Mouse (Mus musculus) MEL (cell line): ENCODE data around the gene Lhfpl3. TPM values are rescaled to one million over a fixed set of nuclear protein-coding genes. Genes with fewer than 3 reads are reported as not detected.

Experiments used
- DNase-seq: peaks from one replicate; pipeline ENCODE4 v3.0.0; 2011; ENCODE audit warnings: low read depth, low spot score
- H3K27ac ChIP-seq: 2 replicates; pipeline ENCODE4 v1.5.1; 2012; ENCODE audit warnings: low read depth, mild to moderate bottlenecking, control low read depth, low read length, moderate library complexity; ENCODE audit not compliant: control insufficient read depth
- H3K27me3 ChIP-seq, 2 experiments: fragments of 150-350 bp in 1 of 2; sonication (generic) in 1 of 2; 2 replicates each; pipeline ENCODE4 v1.6.1; 2012; ENCODE audit warnings: low read length in 2 of 2, mild to moderate bottlenecking in 2 of 2, improper control_type of control experiment in 1 of 2, moderate library complexity in 1 of 2; ENCODE audit not compliant: insufficient read depth in 2 of 2, control insufficient read depth in 1 of 2
- H3K36me3 ChIP-seq, 2 experiments: 2 replicates each; pipeline ENCODE4 v1.6.1; 2012 to 2014; ENCODE audit warnings: low read length in 2 of 2, improper control_type of control experiment in 1 of 2, inconsistent platforms in 1 of 2, mild to moderate bottlenecking in 1 of 2; ENCODE audit not compliant: insufficient read depth in 2 of 2, control insufficient read depth in 1 of 2
- H3K4me1 ChIP-seq, 2 experiments: fragments of 150-350 bp in 1 of 2; sonication (generic) in 1 of 2; 2 replicates each; pipeline ENCODE4 v1.6.1; 2012; ENCODE audit warnings: low read length in 2 of 2, improper control_type of control experiment in 1 of 2, mild to moderate bottlenecking in 1 of 2; ENCODE audit not compliant: insufficient read depth in 2 of 2, control insufficient read depth in 1 of 2
- H3K4me3 ChIP-seq, 2 experiments: fragments of 150-350 bp in 1 of 2; sonication (generic) in 1 of 2; 2 replicates each; pipeline ENCODE4 v1.5.1; 2012; ENCODE audit warnings: low read depth in 2 of 2, low read length in 2 of 2, mild to moderate bottlenecking in 2 of 2, moderate library complexity in 2 of 2, control low read depth in 1 of 2, improper control_type of control experiment in 1 of 2; ENCODE audit not compliant: control insufficient read depth in 1 of 2, insufficient read depth in 1 of 2
- H3K79me2 ChIP-seq: 2 replicates; pipeline ENCODE4 v1.6.1; 2012; ENCODE audit warnings: mild to moderate bottlenecking, low read length, moderate library complexity; ENCODE audit not compliant: control insufficient read depth, poor library complexity, insufficient read depth
- H3K9ac ChIP-seq: 2 replicates; pipeline ENCODE4 v1.6.1; 2012; ENCODE audit warnings: low read depth, mild to moderate bottlenecking, control low read depth, low read length, moderate library complexity; ENCODE audit not compliant: control insufficient read depth, poor library complexity, severe bottlenecking
- H3K9me3 ChIP-seq: fragments of 150-350 bp; sonication (generic); replicated peaks from 2 replicates; pipeline ENCODE4 v1.6.1; 2012; ENCODE audit warnings: mild to moderate bottlenecking, low read length, improper control_type of control experiment, moderate library complexity; ENCODE audit not compliant: insufficient read depth
- BHLHE40 ChIP-seq: IDR thresholded peaks from 2 replicates; pipeline ENCODE4 v1.6.1; 2012; ENCODE audit warnings: low read depth, mild to moderate bottlenecking, inconsistent platforms, low read length, improper control_type of control experiment, borderline replicate concordance
- CHD1 ChIP-seq: IDR thresholded peaks from 2 replicates; pipeline ENCODE4 v1.6.1; 2012; ENCODE audit warnings: low read depth, mild to moderate bottlenecking, inconsistent platforms, low read length, improper control_type of control experiment
- CTCF ChIP-seq, 3 experiments: IDR thresholded peaks in 2 of 3; conservative IDR thresholded peaks in 1 of 3; 2 replicates each; pipeline ENCODE4 v1.5.1; 2011 to 2012; ENCODE audit warnings: low read length in 3 of 3, low read depth in 2 of 3, mild to moderate bottlenecking in 2 of 3, improper control_type of control experiment in 1 of 3, inconsistent platforms in 1 of 3, mixed read lengths in 1 of 3, moderate library complexity in 1 of 3; ENCODE audit not compliant: control insufficient read depth in 1 of 3, insufficient read depth in 1 of 3, poor library complexity in 1 of 3, severe bottlenecking in 1 of 3
- ELF1 ChIP-seq: IDR thresholded peaks from 2 replicates; pipeline ENCODE4 v1.6.1; 2014; ENCODE audit warnings: low read depth, mild to moderate bottlenecking, inconsistent platforms, low read length, improper control_type of control experiment, moderate library complexity
- ETS1 ChIP-seq: IDR thresholded peaks from 2 replicates; pipeline ENCODE4 v1.6.1; 2012; ENCODE audit warnings: low read depth, mild to moderate bottlenecking, inconsistent platforms, low read length, improper control_type of control experiment, moderate library complexity
- GATA1 ChIP-seq: IDR thresholded peaks from 2 replicates; pipeline ENCODE4 v1.6.1; 2011; ENCODE audit warnings: low read depth, low read length, improper control_type of control experiment
- JUND ChIP-seq: IDR thresholded peaks from 2 replicates; pipeline ENCODE4 v1.6.1; 2011; ENCODE audit warnings: low read depth, mild to moderate bottlenecking, improper control_type of control experiment, low read length
- KAT2A ChIP-seq: conservative IDR thresholded peaks from 2 replicates; pipeline ENCODE4 v1.6.1; 2012; ENCODE audit warnings: low read depth, low read length, improper control_type of control experiment, inconsistent platforms
- MAX ChIP-seq: IDR thresholded peaks from 2 replicates; pipeline ENCODE4 v1.6.1; 2011; ENCODE audit warnings: low read length, improper control_type of control experiment
- MAZ ChIP-seq: IDR thresholded peaks from 2 replicates; pipeline ENCODE4 v1.6.1; 2012; ENCODE audit warnings: low read depth, mild to moderate bottlenecking, inconsistent platforms, low read length, improper control_type of control experiment
- POLR2AphosphoS5 ChIP-seq: IDR thresholded peaks from 2 replicates; pipeline ENCODE4 v1.6.1; 2012; ENCODE audit warnings: low read depth, borderline replicate concordance, mild to moderate bottlenecking, inconsistent platforms, low read length, moderate library complexity, mixed read lengths
- SMC3 ChIP-seq: IDR thresholded peaks from 2 replicates; pipeline ENCODE4 v1.6.1; 2011; ENCODE audit warnings: low read depth, low read length, improper control_type of control experiment
- TBP ChIP-seq: IDR thresholded peaks from 2 replicates; pipeline ENCODE4 v1.8.0; 2011; ENCODE audit warnings: low read depth, low read length, improper control_type of control experiment
- TCF12 ChIP-seq: IDR thresholded peaks from 2 replicates; pipeline ENCODE4 v1.6.1; 2014; ENCODE audit warnings: low read depth, mild to moderate bottlenecking, inconsistent platforms, low read length, improper control_type of control experiment, moderate library complexity
- ZC3H11A ChIP-seq: IDR thresholded peaks from 2 replicates; pipeline ENCODE4 v1.6.1; 2012; ENCODE audit warnings: low read depth, mild to moderate bottlenecking, inconsistent platforms, low read length, improper control_type of control experiment
- ZMIZ1 ChIP-seq: IDR thresholded peaks from 2 replicates; pipeline ENCODE4 v1.6.1; 2012; ENCODE audit warnings: low read depth, mild to moderate bottlenecking, inconsistent platforms, low read length, improper control_type of control experiment, moderate library complexity
- polyA plus RNA-seq, 2 experiments: library from polyadenylated mRNA; stranded (reverse) in 1 of 2; unstranded in 1 of 2; fragments of >175 nt in 1 of 2; fragments of >200 nt in 1 of 2; gene quantifications; 2 replicates each; pipeline versions ENCODE4 v1.2.1 to v1.2.4; 2012; ENCODE audit warnings: low replicate concordance in 2 of 2, low read depth in 1 of 2; ENCODE audit not compliant: insufficient read length in 2 of 2, insufficient read depth in 1 of 2, missing spikeins in 1 of 2
- total RNA-seq: library from RNA; depleted of rRNA; stranded (reverse); fragments of 300-350 nt; gene quantifications from 2 replicates; pipeline ENCODE4 v1.2.3, GENCODE M21; 2012

Gene Lhfpl3
- total and polyA plus RNA-seq, 3 experiments, result not detected

DNA sequence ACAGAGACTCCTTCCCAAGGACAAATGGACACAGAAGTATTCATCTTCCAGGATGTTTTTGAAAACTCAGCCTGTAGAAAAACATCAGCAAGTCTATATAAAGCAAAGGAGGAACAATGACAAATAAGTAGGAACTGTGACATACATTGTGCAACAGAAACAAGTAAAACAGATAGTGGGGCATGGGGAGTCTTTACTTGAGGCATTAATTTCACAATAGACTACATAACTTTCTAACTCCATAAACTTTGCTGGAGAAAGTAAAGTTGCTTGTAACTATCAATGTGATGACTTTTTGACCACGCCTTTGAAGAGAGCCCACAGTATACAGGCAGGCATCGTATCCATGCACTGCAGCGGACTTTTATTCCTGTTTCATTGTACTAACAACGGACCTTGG, 368.4 kb downstream of the Lhfpl3 start:
- no peak overlapping the region for H3K4me3 ChIP-seq
- H3K79me2 ChIP-seq, result no peaks in the 10 kb centered on the region
- no peaks in the 10 kb centered on the region for H3K36me3 ChIP-seq
- no peak for DNase-seq
- TF ChIP-seq TBP, result no peak
- TF ChIP-seq SMC3, result no peak
- TF ChIP-seq MAZ, result no peak
- TF ChIP-seq CHD1, result no peak
- no peak for TF ChIP-seq ZMIZ1
- no peak for TF ChIP-seq GATA1
- no peak for TF ChIP-seq TCF12
- TF ChIP-seq ZC3H11A, result no peak
- TF ChIP-seq BHLHE40, result no peak
- TF ChIP-seq ELF1, result no peak
- no peak for TF ChIP-seq MAX
- no peak for TF ChIP-seq POLR2AphosphoS5
- no peak for TF ChIP-seq ETS1
- no peaks in the 10 kb centered on the region for H3K27me3 ChIP-seq
- H3K9ac ChIP-seq, result no peak overlapping the region
- no peaks in the 10 kb centered on the region for H3K4me1 ChIP-seq
- H3K9me3 ChIP-seq, result no peaks in the 10 kb centered on the region
- no peak overlapping the region for H3K27ac ChIP-seq

GRCm38 (mm10) chr5:23126851-23127250, 381.0 kb downstream of the Lhfpl3 start:
- H3K4me3 ChIP-seq, result no peak overlapping the region
- H3K27me3 ChIP-seq, result no peaks in the 10 kb centered on the region
- TF ChIP-seq CTCF (IDR thresholded peaks at IDR 0.05 in 2 of 3, conservative IDR thresholded peaks at IDR 0.05 in 1 of 3; ENCODE audit: control insufficient read depth in 1 of 3, insufficient read depth in 1 of 3, low read depth in 2 of 3, low read length in 3 of 3, poor library complexity in 1 of 3, severe bottlenecking in 1 of 3) (no peak), KAT2A (no peak), ZMIZ1 (no peak), MAX (no peak), JUND (no peak), CHD1 (no peak), GATA1 (no peak)
- TF ChIP-seq, all 39 proteins: peak for 0
- no peaks in the 10 kb centered on the region for H3K9me3 ChIP-seq
- no peak overlapping the region for H3K27ac ChIP-seq
- no peak overlapping the region for H3K9ac ChIP-seq
- no peak for DNase-seq
- no peaks in the 10 kb centered on the region for H3K36me3 ChIP-seq
- H3K4me1 ChIP-seq, result no peaks in the 10 kb centered on the region
- no peaks in the 10 kb centered on the region for H3K79me2 ChIP-seq
